Mouse (Mus musculus) midbrain, embryonic 13.5 days (tissue): ENCODE data around the gene Stac3. TPM values are rescaled to one million over a fixed set of nuclear protein-coding genes. Genes with fewer than 3 reads are reported as not detected.

ENCODE experiments used
- ATAC-seq: fragments of 200-750 bp; cut with Nextera tagmentation; 2 replicates; pipeline ENCODE4 v1.8.0; 2017; ENCODE audit warnings: mild to moderate bottlenecking, moderate TSS enrichment, moderate library complexity
- H3K27ac ChIP-seq: fragments of 300-500 bp; sonication (generic); 2 replicates; pipeline ENCODE4 v1.5.1; 2015; ENCODE audit warnings: inconsistent platforms, mild to moderate bottlenecking, moderate library complexity
- H3K27me3 ChIP-seq: fragments of 300-500 bp; sonication (generic); 2 replicates; pipeline ENCODE4 v1.6.1; 2015; ENCODE audit warnings: mild to moderate bottlenecking, inconsistent platforms
- H3K36me3 ChIP-seq: fragments of 300-500 bp; sonication (generic); 2 replicates; pipeline ENCODE4 v1.6.1; 2015; ENCODE audit warnings: mild to moderate bottlenecking, inconsistent platforms
- H3K4me1 ChIP-seq: fragments of 300-500 bp; sonication (generic); replicated peaks from 2 replicates; pipeline ENCODE4 v1.6.1; 2015; ENCODE audit warnings: inconsistent platforms
- H3K4me2 ChIP-seq: fragments of 300-500 bp; sonication (generic); replicated peaks from 2 replicates; pipeline ENCODE4 v1.6.1; 2015; ENCODE audit warnings: moderate library complexity, mild to moderate bottlenecking, inconsistent platforms
- H3K4me3 ChIP-seq: fragments of 300-500 bp; sonication (generic); replicated peaks from 2 replicates; pipeline ENCODE4 v1.5.1; 2015; ENCODE audit warnings: mild to moderate bottlenecking, inconsistent platforms
- H3K9ac ChIP-seq: fragments of 300-500 bp; sonication (generic); replicated peaks from 2 replicates; pipeline ENCODE4 v1.6.1; 2015; ENCODE audit warnings: mild to moderate bottlenecking, inconsistent platforms
- H3K9me3 ChIP-seq: fragments of 300-500 bp; sonication (generic); 2 replicates; pipeline ENCODE4 v1.6.1; 2016; ENCODE audit warnings: mild to moderate bottlenecking, inconsistent platforms
- WGBS: fragments of 180-500 bp; shearing (Covaris S2); methylation state at CpG from one replicate; pipeline ENCODE4 v1.1.7; 2015; 5-methylcytosine and 5-hydroxymethylcytosine counted together
- polyA plus RNA-seq: library from polyadenylated mRNA; unstranded; fragments of >200 nt; fragmentation: Nextera tagmentation; extraction: Ambion mirVana; gene quantifications from 2 replicates; pipeline ENCODE4 v1.2.1, GENCODE M21; 2015

Gene Stac3
- polyA plus RNA-seq, 1 experiment from 2014 or later, result 2.3 TPM

DNA sequence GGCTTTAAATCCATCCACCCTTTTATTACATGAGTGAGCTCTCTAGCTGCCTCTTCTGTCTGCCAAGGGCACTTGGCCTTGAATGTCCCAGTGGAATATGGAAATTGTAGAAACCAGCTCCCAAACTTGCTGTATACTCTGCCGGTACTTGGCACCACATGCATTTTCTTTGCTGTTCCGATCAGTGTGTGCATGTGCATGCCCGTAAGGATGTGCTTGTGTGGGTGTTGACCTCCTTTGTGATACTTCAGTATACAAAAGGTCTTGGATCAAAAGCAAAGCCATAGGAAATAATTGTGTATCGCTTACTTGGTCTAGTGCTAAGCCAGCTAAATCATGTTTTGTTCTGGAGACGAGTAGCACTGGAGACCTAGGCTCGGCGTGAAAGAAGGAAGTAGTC, 12.6 kb upstream of the Stac3 start:
- Histone ChIP-seq H3K4me3 (no peak overlapping the region), H3K27ac (no peak overlapping the region), H3K9ac (no peak overlapping the region), H3K4me1 (peaks cover 10% of the 10 kb centered on the region; the same call in 1 of the 2 replicates), H3K36me3 (peaks cover 86% of the 10 kb centered on the region), H3K27me3 (no peaks in the 10 kb centered on the region), H3K4me2 (no peak overlapping the region), H3K9me3 (no peaks in the 10 kb centered on the region)
- 83% methylated on average over 7 of the region's 7 CpGs for WGBS
- ATAC-seq, result no peak

DNA sequence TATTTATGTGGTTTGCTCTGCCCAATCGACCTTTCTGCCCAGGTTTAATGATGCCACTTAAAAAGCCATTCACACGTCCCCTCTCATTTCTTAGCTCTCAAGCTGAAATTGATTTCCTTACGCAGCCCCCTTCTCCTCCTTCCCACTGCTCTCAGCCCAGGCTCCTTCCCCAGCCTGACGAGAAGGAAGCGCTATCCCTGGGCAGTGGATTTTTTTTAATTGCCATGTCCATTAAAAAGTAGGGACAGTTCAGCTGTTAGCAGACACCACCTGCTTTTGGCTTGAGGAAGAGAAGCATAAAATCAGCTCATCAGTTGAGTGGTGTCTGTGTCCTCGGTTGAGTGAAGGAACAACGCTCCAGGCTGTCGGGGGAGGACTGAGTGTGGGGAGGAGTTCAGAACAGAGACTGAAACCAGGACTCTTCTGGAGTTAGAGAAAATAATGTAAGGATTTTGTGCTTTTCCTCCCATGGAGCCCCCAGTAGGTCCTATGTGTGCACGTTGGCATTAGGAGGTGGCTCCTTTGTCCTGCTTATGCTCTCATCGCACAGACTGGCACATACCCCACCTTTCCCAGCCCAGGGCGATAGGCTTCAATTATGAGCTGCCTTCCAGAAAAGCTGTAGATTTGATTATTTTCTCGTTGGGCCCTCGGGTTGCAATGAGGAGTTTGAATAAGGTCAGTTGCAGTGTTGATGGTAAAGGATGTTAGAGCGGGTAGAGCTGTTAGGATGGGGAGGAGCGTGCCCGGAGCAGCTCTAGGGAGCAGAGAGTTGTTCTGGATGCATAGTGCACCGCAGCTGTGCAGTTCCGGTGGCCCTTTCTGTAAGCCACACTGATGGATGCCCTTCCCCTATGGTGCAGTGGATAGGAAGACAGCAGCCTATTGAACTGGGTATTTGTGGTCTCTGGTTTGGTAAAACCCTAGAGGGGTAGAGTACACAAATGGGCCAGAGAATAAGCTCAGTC, 11.0 kb upstream of the Stac3 start:
- peaks cover 86% of the 10 kb centered on the region for H3K36me3 ChIP-seq
- no peak overlapping the region for H3K4me3 ChIP-seq
- no peaks in the 10 kb centered on the region for H3K9me3 ChIP-seq
- 0 out of 2 replicates have a peak, but pooled peaks have one; percentile 37 for ATAC-seq
- no peaks in the 10 kb centered on the region for H3K27me3 ChIP-seq
- H3K4me1 ChIP-seq, result peaks cover 10% of the 10 kb centered on the region; the same call in 1 of the 2 replicates
- no peak overlapping the region for H3K4me2 ChIP-seq
- H3K27ac ChIP-seq, result peak overlapping the region; percentile 71
- 83% methylated on average over 18 of the region's 18 CpGs for WGBS
- peak overlapping the region; percentile 32; the same call in 1 of the 2 replicates for H3K9ac ChIP-seq

- no peak overlapping the region for H3K4me2 ChIP-seq
- no peaks in the 10 kb centered on the region for H3K9me3 ChIP-seq
- 62% methylated on average over 8 of the region's 8 CpGs for WGBS
- ATAC-seq, result peak; percentile 34; the same call in 1 of the 2 replicates
- no peak overlapping the region for H3K4me3 ChIP-seq
- peak overlapping the region; percentile 71 for H3K27ac ChIP-seq
- H3K9ac ChIP-seq, result peak overlapping the region; percentile 32; the same call in 1 of the 2 replicates
- peaks cover 10% of the 10 kb centered on the region; the same call in 1 of the 2 replicates for H3K4me1 ChIP-seq
- H3K27me3 ChIP-seq, result no peaks in the 10 kb centered on the region
- H3K36me3 ChIP-seq, result peaks cover 87% of the 10 kb centered on the region
These were observed 10.4 kb upstream of the Stac3 start for GRCm38 (mm10) chr10:127491128-127491512.

GRCm38 (mm10) chr10:127492118-127492517, 9.4 kb upstream of the Stac3 start:
- peaks cover 90% of the 10 kb centered on the region for H3K36me3 ChIP-seq

DNA sequence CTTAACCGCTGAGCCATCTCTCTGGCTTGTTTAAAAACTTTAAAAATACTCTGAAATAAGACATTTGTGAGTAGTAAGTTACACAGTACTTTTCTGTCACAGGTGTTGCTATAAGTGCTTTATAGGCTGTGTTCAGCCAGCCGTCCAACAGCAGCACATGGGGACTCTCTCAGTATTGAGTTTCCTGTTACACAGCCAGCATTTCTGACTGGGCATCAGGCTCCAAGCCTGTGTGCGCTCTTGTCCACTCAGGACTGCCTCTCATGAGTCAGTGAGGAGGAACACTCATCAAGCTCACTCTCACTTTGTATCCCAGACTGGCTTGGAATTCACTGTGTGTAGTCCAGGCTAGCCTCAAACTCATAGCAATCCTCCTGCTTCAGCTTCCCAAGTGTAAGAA, 5.3 kb upstream of the Stac3 start:
- H3K9ac ChIP-seq, result no peak overlapping the region
- no peak overlapping the region for H3K27ac ChIP-seq
- H3K4me3 ChIP-seq, result no peak overlapping the region
- H3K27me3 ChIP-seq, result no peaks in the 10 kb centered on the region
- H3K4me2 ChIP-seq, result no peak overlapping the region
- 0 out of 2 replicates have a peak, but pooled peaks cover under 1% of the 10 kb centered on the region for H3K4me1 ChIP-seq
- WGBS, result 93% methylated on average over 3 of the region's 3 CpGs
- no peaks in the 10 kb centered on the region for H3K9me3 ChIP-seq
- no peak for ATAC-seq
- peaks cover 91% of the 10 kb centered on the region for H3K36me3 ChIP-seq

More at GRCm38 (mm10) chr10:127492118-127492517, 9.4 kb upstream of the Stac3 start:
- H3K4me2 ChIP-seq, result no peak overlapping the region
- H3K27ac ChIP-seq, result no peak overlapping the region
- H3K4me3 ChIP-seq, result no peak overlapping the region
- H3K9me3 ChIP-seq, result no peaks in the 10 kb centered on the region
- ATAC-seq, result no peak
- H3K4me1 ChIP-seq, result peaks cover 10% of the 10 kb centered on the region; the same call in 1 of the 2 replicates
- H3K27me3 ChIP-seq, result no peaks in the 10 kb centered on the region
- H3K9ac ChIP-seq, result no peak overlapping the region
- WGBS, result 87% methylated on average over 3 of the region's 3 CpGs

DNA sequence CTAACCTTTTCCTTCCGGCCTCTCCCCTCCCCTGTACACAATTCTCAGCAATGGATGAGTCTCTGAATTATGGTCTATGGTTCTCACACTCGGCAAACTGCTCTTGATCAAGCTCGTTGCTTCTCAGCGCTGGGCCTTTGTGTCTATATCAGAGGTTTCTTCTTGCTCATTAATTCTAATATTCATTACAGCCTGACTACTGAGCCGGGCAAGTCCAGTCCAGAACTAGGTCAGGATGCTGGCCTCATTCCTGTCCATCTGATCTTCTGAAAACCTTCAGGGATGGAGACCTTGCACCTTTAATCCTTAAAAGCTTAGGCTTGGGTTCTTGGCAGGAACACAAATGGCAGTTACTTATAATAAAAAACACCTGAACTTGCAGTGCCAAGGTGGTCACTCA, 2.0 kb upstream of the Stac3 start:
- Histone ChIP-seq H3K4me2 (no peak overlapping the region), H3K9ac (no peak overlapping the region), H3K4me1 (no peaks in the 10 kb centered on the region), H3K27ac (no peak overlapping the region), H3K4me3 (no peak overlapping the region), H3K27me3 (no peaks in the 10 kb centered on the region), H3K36me3 (peaks cover 62% of the 10 kb centered on the region), H3K9me3 (no peaks in the 10 kb centered on the region)
- ATAC-seq, result no peak
- 88% methylated on average over 5 of the region's 5 CpGs for WGBS

GRCm38 (mm10) chr10:127500042-127500441, 1.4 kb upstream of the Stac3 start:
- Histone ChIP-seq H3K4me3 (no peak overlapping the region), H3K27ac (no peak overlapping the region), H3K4me2 (no peak overlapping the region), H3K9me3 (no peaks in the 10 kb centered on the region), H3K27me3 (no peaks in the 10 kb centered on the region), H3K4me1 (no peaks in the 10 kb centered on the region), H3K9ac (no peak overlapping the region), H3K36me3 (peaks cover 57% of the 10 kb centered on the region)
- 93% methylated on average over 4 of the region's 4 CpGs for WGBS
- ATAC-seq, result no peak

DNA sequence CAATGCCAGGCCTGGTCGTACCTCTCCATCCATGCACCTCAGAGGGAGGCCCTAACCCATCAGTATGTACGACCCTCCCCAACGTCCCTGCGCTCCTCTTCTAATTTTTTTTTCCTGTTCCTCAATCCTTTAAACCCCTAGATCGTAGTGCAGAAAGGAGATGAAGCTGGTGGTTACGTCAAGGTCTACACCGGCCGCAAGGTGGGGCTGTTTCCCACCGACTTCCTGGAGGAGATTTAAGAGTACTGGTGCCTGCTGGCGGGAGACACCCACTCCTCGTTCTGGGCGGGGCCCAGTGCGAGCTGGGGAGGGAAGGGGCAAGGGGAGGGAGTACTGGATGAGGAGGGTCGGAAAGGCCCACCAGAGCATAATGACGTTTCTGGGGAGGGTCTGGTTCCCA, 6.8 kb downstream of the Stac3 start:
- Histone ChIP-seq H3K4me1 (peaks cover 56% of the 10 kb centered on the region), H3K4me2 (peak overlapping the region; percentile 82), H3K4me3 (no peak overlapping the region), H3K36me3 (peaks cover 7% of the 10 kb centered on the region), H3K9me3 (no peaks in the 10 kb centered on the region), H3K27me3 (peaks cover 20% of the 10 kb centered on the region), H3K27ac (no peak overlapping the region), H3K9ac (0 out of 2 replicates have a peak overlapping the region, but pooled peaks have one; percentile 36)
- ATAC-seq, result no peak
- 3% methylated on average over 15 of the region's 15 CpGs for WGBS

DNA sequence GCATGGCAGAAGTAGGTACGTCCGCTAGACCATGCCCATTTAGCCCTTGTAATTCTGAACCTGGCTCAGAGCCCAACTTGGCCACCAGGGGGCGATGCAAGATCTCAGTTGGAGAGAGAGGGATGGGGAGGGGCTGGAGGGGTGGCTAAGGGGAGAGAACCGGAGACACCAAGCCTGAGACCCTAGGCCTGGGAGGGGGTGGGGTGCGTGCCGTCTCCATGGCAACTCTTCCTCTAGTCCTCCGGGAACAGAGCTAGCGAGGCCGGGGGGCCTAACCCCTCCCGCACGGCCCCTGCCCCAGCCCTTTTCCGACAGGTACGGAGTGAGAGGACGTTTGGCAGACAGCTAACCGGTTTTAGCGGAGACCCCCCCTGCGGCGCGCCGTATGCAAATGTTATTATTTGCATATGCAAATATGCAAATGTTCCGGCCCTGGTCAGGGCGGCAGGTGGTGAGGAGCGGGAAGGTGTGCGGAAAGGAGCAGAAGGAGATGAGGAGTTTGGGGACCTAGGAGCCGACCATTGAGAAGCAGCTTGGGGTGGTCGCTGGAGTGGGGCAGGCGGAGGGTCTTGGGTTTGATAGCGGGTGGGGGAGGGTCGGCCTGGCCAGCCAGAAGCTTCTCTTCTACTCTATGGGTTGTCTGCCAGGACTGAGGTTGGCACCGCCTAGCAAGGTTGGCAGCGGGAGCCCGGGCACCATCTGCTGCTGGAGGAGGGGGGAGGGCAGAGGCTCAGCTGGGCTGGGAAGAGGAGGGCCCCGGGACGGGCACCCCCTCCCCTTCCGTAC, 7.8 kb downstream of the Stac3 start:
- H3K4me2 ChIP-seq, result peak overlapping the region; percentile 82
- H3K9me3 ChIP-seq, result no peaks in the 10 kb centered on the region
- H3K4me3 ChIP-seq, result peak overlapping the region; percentile 38
- peak; percentile 70 for ATAC-seq
- peaks cover 66% of the 10 kb centered on the region for H3K4me1 ChIP-seq
- WGBS, result 1% methylated on average over 34 of the region's 35 CpGs
- peak overlapping the region; percentile 70 for H3K9ac ChIP-seq
- peak overlapping the region; percentile 97 for H3K27ac ChIP-seq
- H3K36me3 ChIP-seq, result peaks cover 7% of the 10 kb centered on the region
- H3K27me3 ChIP-seq, result peaks cover 21% of the 10 kb centered on the region

GRCm38 (mm10) chr10:127509837-127510701, 8.6 kb downstream of the Stac3 start:
- 5% methylated on average over 17 of the region's 17 CpGs for WGBS
- peak overlapping the region; percentile 70 for H3K9ac ChIP-seq
- H3K4me1 ChIP-seq, result peaks cover 74% of the 10 kb centered on the region
- ATAC-seq, result no peak
- peak overlapping the region; percentile 97 for H3K27ac ChIP-seq
- H3K4me2 ChIP-seq, result peak overlapping the region; percentile 82
- H3K27me3 ChIP-seq, result peaks cover 29% of the 10 kb centered on the region
- H3K4me3 ChIP-seq, result peak overlapping the region; percentile 45
- peaks cover 7% of the 10 kb centered on the region for H3K36me3 ChIP-seq
- H3K9me3 ChIP-seq, result no peaks in the 10 kb centered on the region
